Mouse (Mus musculus) MEL (cell line): ENCODE data around the gene Syk. TPM values are rescaled to one million over a fixed set of nuclear protein-coding genes. Genes with fewer than 3 reads are reported as not detected.

Experiments used
- DNase-seq: peaks from one replicate; pipeline ENCODE4 v3.0.0; 2011; ENCODE audit warnings: low read depth, low spot score
- H3K27ac ChIP-seq: 2 replicates; pipeline ENCODE4 v1.5.1; 2012; ENCODE audit warnings: low read depth, mild to moderate bottlenecking, control low read depth, low read length, moderate library complexity; ENCODE audit not compliant: control insufficient read depth
- H3K27me3 ChIP-seq, 2 experiments: fragments of 150-350 bp in 1 of 2; sonication (generic) in 1 of 2; 2 replicates each; pipeline ENCODE4 v1.6.1; 2012; ENCODE audit warnings: low read length in 2 of 2, mild to moderate bottlenecking in 2 of 2, improper control_type of control experiment in 1 of 2, moderate library complexity in 1 of 2; ENCODE audit not compliant: insufficient read depth in 2 of 2, control insufficient read depth in 1 of 2
- H3K36me3 ChIP-seq, 2 experiments: 2 replicates each; pipeline ENCODE4 v1.6.1; 2012 to 2014; ENCODE audit warnings: low read length in 2 of 2, improper control_type of control experiment in 1 of 2, inconsistent platforms in 1 of 2, mild to moderate bottlenecking in 1 of 2; ENCODE audit not compliant: insufficient read depth in 2 of 2, control insufficient read depth in 1 of 2
- H3K4me1 ChIP-seq, 2 experiments: fragments of 150-350 bp in 1 of 2; sonication (generic) in 1 of 2; 2 replicates each; pipeline ENCODE4 v1.6.1; 2012; ENCODE audit warnings: low read length in 2 of 2, improper control_type of control experiment in 1 of 2, mild to moderate bottlenecking in 1 of 2; ENCODE audit not compliant: insufficient read depth in 2 of 2, control insufficient read depth in 1 of 2
- H3K4me3 ChIP-seq, 2 experiments: fragments of 150-350 bp in 1 of 2; sonication (generic) in 1 of 2; 2 replicates each; pipeline ENCODE4 v1.5.1; 2012; ENCODE audit warnings: low read depth in 2 of 2, low read length in 2 of 2, mild to moderate bottlenecking in 2 of 2, moderate library complexity in 2 of 2, control low read depth in 1 of 2, improper control_type of control experiment in 1 of 2; ENCODE audit not compliant: control insufficient read depth in 1 of 2, insufficient read depth in 1 of 2
- H3K79me2 ChIP-seq: 2 replicates; pipeline ENCODE4 v1.6.1; 2012; ENCODE audit warnings: mild to moderate bottlenecking, low read length, moderate library complexity; ENCODE audit not compliant: control insufficient read depth, poor library complexity, insufficient read depth
- H3K9ac ChIP-seq: 2 replicates; pipeline ENCODE4 v1.6.1; 2012; ENCODE audit warnings: low read depth, mild to moderate bottlenecking, control low read depth, low read length, moderate library complexity; ENCODE audit not compliant: control insufficient read depth, poor library complexity, severe bottlenecking
- H3K9me3 ChIP-seq: fragments of 150-350 bp; sonication (generic); replicated peaks from 2 replicates; pipeline ENCODE4 v1.6.1; 2012; ENCODE audit warnings: mild to moderate bottlenecking, low read length, improper control_type of control experiment, moderate library complexity; ENCODE audit not compliant: insufficient read depth
- CHD1 ChIP-seq: IDR thresholded peaks from 2 replicates; pipeline ENCODE4 v1.6.1; 2012; ENCODE audit warnings: low read depth, mild to moderate bottlenecking, inconsistent platforms, low read length, improper control_type of control experiment
- CHD2 ChIP-seq: IDR thresholded peaks from 2 replicates; pipeline ENCODE4 v1.6.1; 2011; ENCODE audit warnings: low read length, improper control_type of control experiment
- CTCF ChIP-seq, 3 experiments: IDR thresholded peaks in 2 of 3; conservative IDR thresholded peaks in 1 of 3; 2 replicates each; pipeline ENCODE4 v1.5.1; 2011 to 2012; ENCODE audit warnings: low read length in 3 of 3, low read depth in 2 of 3, mild to moderate bottlenecking in 2 of 3, improper control_type of control experiment in 1 of 3, inconsistent platforms in 1 of 3, mixed read lengths in 1 of 3, moderate library complexity in 1 of 3; ENCODE audit not compliant: control insufficient read depth in 1 of 3, insufficient read depth in 1 of 3, poor library complexity in 1 of 3, severe bottlenecking in 1 of 3
- EP300 ChIP-seq, 2 experiments: IDR thresholded peaks; 2 replicates each; pipeline ENCODE4 v1.6.1; 2011; ENCODE audit warnings: improper control_type of control experiment in 2 of 2, low read length in 2 of 2, low read depth in 1 of 2, mild to moderate bottlenecking in 1 of 2
- ETS1 ChIP-seq: IDR thresholded peaks from 2 replicates; pipeline ENCODE4 v1.6.1; 2012; ENCODE audit warnings: low read depth, mild to moderate bottlenecking, inconsistent platforms, low read length, improper control_type of control experiment, moderate library complexity
- GABPA ChIP-seq: IDR thresholded peaks from 2 replicates; pipeline ENCODE4 v1.6.1; 2012; ENCODE audit warnings: low read depth, mild to moderate bottlenecking, inconsistent platforms, low read length, improper control_type of control experiment, moderate library complexity
- JUND ChIP-seq: IDR thresholded peaks from 2 replicates; pipeline ENCODE4 v1.6.1; 2011; ENCODE audit warnings: low read depth, mild to moderate bottlenecking, improper control_type of control experiment, low read length
- MAFK ChIP-seq: IDR thresholded peaks from 2 replicates; pipeline ENCODE4 v1.6.1; 2011; ENCODE audit warnings: low read depth, mild to moderate bottlenecking, low read length, improper control_type of control experiment, borderline replicate concordance
- MAX ChIP-seq: IDR thresholded peaks from 2 replicates; pipeline ENCODE4 v1.6.1; 2011; ENCODE audit warnings: low read length, improper control_type of control experiment
- MYB ChIP-seq: IDR thresholded peaks from 2 replicates; pipeline ENCODE4 v1.6.1; 2011; ENCODE audit warnings: mild to moderate bottlenecking, low read depth, low read length, improper control_type of control experiment
- NELFE ChIP-seq: IDR thresholded peaks from 2 replicates; pipeline ENCODE4 v1.6.1; 2011; ENCODE audit warnings: low read depth, low read length, improper control_type of control experiment
- POLR2A ChIP-seq, 2 experiments: IDR thresholded peaks; 2 replicates each; pipeline ENCODE4 v1.6.1; 2011 to 2012; ENCODE audit warnings: low read length in 2 of 2, mild to moderate bottlenecking in 2 of 2, control low read depth in 1 of 2, improper control_type of control experiment in 1 of 2, low read depth in 1 of 2, moderate library complexity in 1 of 2; ENCODE audit not compliant: control insufficient read depth in 1 of 2, insufficient read depth in 1 of 2, poor library complexity in 1 of 2
- POLR2AphosphoS5 ChIP-seq: IDR thresholded peaks from 2 replicates; pipeline ENCODE4 v1.6.1; 2012; ENCODE audit warnings: low read depth, borderline replicate concordance, mild to moderate bottlenecking, inconsistent platforms, low read length, moderate library complexity, mixed read lengths
- RCOR1 ChIP-seq: IDR thresholded peaks from 2 replicates; pipeline ENCODE4 v1.6.1; 2012; ENCODE audit warnings: low read depth, mild to moderate bottlenecking, inconsistent platforms, low read length, improper control_type of control experiment
- TAL1 ChIP-seq: IDR thresholded peaks from 2 replicates; pipeline ENCODE4 v1.6.1; 2012; ENCODE audit warnings: mild to moderate bottlenecking, inconsistent platforms, low read length, moderate library complexity, mixed read lengths
- TCF12 ChIP-seq: IDR thresholded peaks from 2 replicates; pipeline ENCODE4 v1.6.1; 2014; ENCODE audit warnings: low read depth, mild to moderate bottlenecking, inconsistent platforms, low read length, improper control_type of control experiment, moderate library complexity
- UBTF ChIP-seq: IDR thresholded peaks from 2 replicates; pipeline ENCODE4 v1.6.1; 2012; ENCODE audit warnings: low read depth, mild to moderate bottlenecking, inconsistent platforms, low read length, improper control_type of control experiment, moderate library complexity, borderline replicate concordance; ENCODE audit not compliant: insufficient read depth
- USF2 ChIP-seq, 2 experiments: IDR thresholded peaks; 2 replicates each; pipeline ENCODE4 v1.6.1; 2011 to 2012; ENCODE audit warnings: improper control_type of control experiment in 2 of 2, low read length in 2 of 2, borderline replicate concordance in 1 of 2, inconsistent platforms in 1 of 2, low read depth in 1 of 2, mild to moderate bottlenecking in 1 of 2; ENCODE audit not compliant: insufficient read depth in 1 of 2
- ZC3H11A ChIP-seq: IDR thresholded peaks from 2 replicates; pipeline ENCODE4 v1.6.1; 2012; ENCODE audit warnings: low read depth, mild to moderate bottlenecking, inconsistent platforms, low read length, improper control_type of control experiment
- polyA plus RNA-seq, 2 experiments: library from polyadenylated mRNA; stranded (reverse) in 1 of 2; unstranded in 1 of 2; fragments of >175 nt in 1 of 2; fragments of >200 nt in 1 of 2; gene quantifications; 2 replicates each; pipeline versions ENCODE4 v1.2.1 to v1.2.4; 2012; ENCODE audit warnings: low replicate concordance in 2 of 2, low read depth in 1 of 2; ENCODE audit not compliant: insufficient read length in 2 of 2, insufficient read depth in 1 of 2, missing spikeins in 1 of 2
- total RNA-seq: library from RNA; depleted of rRNA; stranded (reverse); fragments of 300-350 nt; gene quantifications from 2 replicates; pipeline ENCODE4 v1.2.3, GENCODE M21; 2012

The Syk gene
- total and polyA plus RNA-seq, 3 experiments = 14.4 to 23.8 TPM; not detected in 1

GRCm38 (mm10) chr13:52598233-52598632 lies 15.3 kb downstream of the Syk start:
- DNase-seq = no peak
- H3K79me2 ChIP-seq = peaks cover 7% of the 10 kb centered on the region
- TF ChIP-seq RCOR1 = no peak
- no peak for TF ChIP-seq UBTF
- no peak for TF ChIP-seq USF2 (IDR thresholded peaks at IDR 0.05; ENCODE audit: borderline replicate concordance in 1 of 2, insufficient read depth in 1 of 2, low read depth in 1 of 2, low read length in 2 of 2)
- TF ChIP-seq CHD2 = no peak
- no peak for TF ChIP-seq EP300 (IDR thresholded peaks at IDR 0.05; ENCODE audit: low read depth in 1 of 2, low read length in 2 of 2)
- no peak for TF ChIP-seq POLR2AphosphoS5
- TF ChIP-seq MYB = no peak
- no peak for TF ChIP-seq NELFE
- TF ChIP-seq ZC3H11A = no peak
- no peak for TF ChIP-seq CHD1
- no peak for TF ChIP-seq POLR2A (IDR thresholded peaks at IDR 0.05; ENCODE audit: control insufficient read depth in 1 of 2, insufficient read depth in 1 of 2, low read depth in 1 of 2, low read length in 2 of 2, poor library complexity in 1 of 2)
- no peak for TF ChIP-seq MAFK
- TF ChIP-seq TAL1 = no peak
- TF ChIP-seq JUND = no peak
- TF ChIP-seq TCF12 = no peak
- no peak for TF ChIP-seq GABPA
- H3K9me3 ChIP-seq = no peaks in the 10 kb centered on the region
- H3K36me3 ChIP-seq = peaks cover 0 to 5% of the 10 kb centered on the region in 2 experiments; a peak in 1 of 4 replicates
- no peaks in the 10 kb centered on the region for H3K27me3 ChIP-seq
- no peak overlapping the region for H3K4me3 ChIP-seq
- H3K4me1 ChIP-seq = peaks cover 0 to 6% of the 10 kb centered on the region in 2 experiments; a peak in 2 of 4 replicates
- H3K27ac ChIP-seq = no peak overlapping the region
- H3K9ac ChIP-seq = no peak overlapping the region

- TF ChIP-seq JUND (no peak), EP300 (IDR thresholded peaks at IDR 0.05; ENCODE audit: low read depth in 1 of 2, low read length in 2 of 2) (no peak), CTCF (IDR thresholded peaks at IDR 0.05 in 2 of 3, conservative IDR thresholded peaks at IDR 0.05 in 1 of 3; ENCODE audit: control insufficient read depth in 1 of 3, insufficient read depth in 1 of 3, low read depth in 2 of 3, low read length in 3 of 3, poor library complexity in 1 of 3, severe bottlenecking in 1 of 3) (no peak), TAL1 (no peak), ETS1 (no peak), MAX (no peak), NELFE (no peak), RCOR1 (no peak)
- no peaks in the 10 kb centered on the region for H3K27me3 ChIP-seq
- H3K36me3 ChIP-seq = peaks cover 0 to 5% of the 10 kb centered on the region in 2 experiments; a peak in 1 of 4 replicates
- H3K9me3 ChIP-seq = no peaks in the 10 kb centered on the region
- peaks cover 0 to 6% of the 10 kb centered on the region in 2 experiments; a peak in 2 of 4 replicates for H3K4me1 ChIP-seq
- no peak overlapping the region for H3K9ac ChIP-seq
- no peak for DNase-seq
- no peak overlapping the region for H3K27ac ChIP-seq
- peaks cover 7% of the 10 kb centered on the region for H3K79me2 ChIP-seq
- no peak overlapping the region for H3K4me3 ChIP-seq
These were observed 17.2 kb downstream of the Syk start for GRCm38 (mm10) chr13:52600015-52600643.
